Mouse (Mus musculus) forebrain, embryonic 11.5 days (tissue): ENCODE data around the gene Zfp324. TPM values are rescaled to one million over a fixed set of nuclear protein-coding genes. Genes with fewer than 3 reads are reported as not detected.

Experiments used
- polyA plus RNA-seq: library from polyadenylated mRNA; unstranded; fragments of >200 nt; fragmentation: Nextera tagmentation; extraction: Ambion mirVana; gene quantifications from 2 replicates; pipeline ENCODE4 v1.2.1, GENCODE M21; 2014

Gene Zfp324
- polyA plus RNA-seq, 1 experiment from 2014 or later, result 10.8 TPM

Other genes starting within 250 kb of the Zfp324 start
- not detected in 2 replicates for gene Vmn2r56, start 230.8 kb upstream of the Zfp324 start, polyA plus RNA-seq
- gene Zscan18, start 162.2 kb upstream of the Zfp324 start, polyA plus RNA-seq, result 12.3 and 13.3 TPM in 2 replicates
- gene Zfp329, start 147.0 kb upstream of the Zfp324 start, polyA plus RNA-seq, result 27.5 and 28.9 TPM in 2 replicates
- gene Zfp110, start 131.1 kb upstream of the Zfp324 start, polyA plus RNA-seq, result 32.3 and 32.9 TPM in 2 replicates
- gene Zfp128, start 84.7 kb upstream of the Zfp324 start, polyA plus RNA-seq, result 5.3 and 6.2 TPM in 2 replicates
- gene Zscan22, start 68.0 kb upstream of the Zfp324 start, polyA plus RNA-seq, result 20.2 and 23.4 TPM in 2 replicates
- 800 and 844 TPM in 2 replicates for gene Rps5, start 43.5 kb upstream of the Zfp324 start, polyA plus RNA-seq
- gene Rnf225, start 38.4 kb upstream of the Zfp324 start, polyA plus RNA-seq, result 1.3 and 1.6 TPM in 2 replicates
- 12.8 and 14.6 TPM in 2 replicates for gene Zfp446, start 12.0 kb downstream of the Zfp324 start, polyA plus RNA-seq
- gene Slc27a5, start 32.4 kb downstream of the Zfp324 start, polyA plus RNA-seq, result 0.13 TPM in 1 of 2 replicates, not detected in the other
- 507 and 586 TPM in 2 replicates for gene Trim28, start 33.3 kb downstream of the Zfp324 start, polyA plus RNA-seq
- gene Zbtb45, start 44.2 kb downstream of the Zfp324 start, polyA plus RNA-seq, result 31.9 and 37.3 TPM in 2 replicates
- 114 and 127 TPM in 2 replicates for gene Chmp2a, start 69.0 kb downstream of the Zfp324 start, polyA plus RNA-seq
- 165 and 183 TPM in 2 replicates for gene Ube2m, start 72.4 kb downstream of the Zfp324 start, polyA plus RNA-seq
- 3.8 and 4.0 TPM in 2 replicates for gene Mzf1, start 88.9 kb downstream of the Zfp324 start, polyA plus RNA-seq
- not detected in 2 replicates for gene Vmn1r85, start 129.3 kb downstream of the Zfp324 start, polyA plus RNA-seq
- gene Vmn1r86, start 154.1 kb downstream of the Zfp324 start, polyA plus RNA-seq, result not detected in 2 replicates
- not detected in 2 replicates for gene Vmn1r87, start 174.3 kb downstream of the Zfp324 start, polyA plus RNA-seq
- 0.03 TPM in 1 of 2 replicates, not detected in the other for gene Vmn1r88, start 193.7 kb downstream of the Zfp324 start, polyA plus RNA-seq
- not detected in 2 replicates for gene Vmn1r89, start 247.2 kb downstream of the Zfp324 start, polyA plus RNA-seq